Comparison of ENCODE assay signal across 22 mouse cellular contexts in the genomic region with DNA sequence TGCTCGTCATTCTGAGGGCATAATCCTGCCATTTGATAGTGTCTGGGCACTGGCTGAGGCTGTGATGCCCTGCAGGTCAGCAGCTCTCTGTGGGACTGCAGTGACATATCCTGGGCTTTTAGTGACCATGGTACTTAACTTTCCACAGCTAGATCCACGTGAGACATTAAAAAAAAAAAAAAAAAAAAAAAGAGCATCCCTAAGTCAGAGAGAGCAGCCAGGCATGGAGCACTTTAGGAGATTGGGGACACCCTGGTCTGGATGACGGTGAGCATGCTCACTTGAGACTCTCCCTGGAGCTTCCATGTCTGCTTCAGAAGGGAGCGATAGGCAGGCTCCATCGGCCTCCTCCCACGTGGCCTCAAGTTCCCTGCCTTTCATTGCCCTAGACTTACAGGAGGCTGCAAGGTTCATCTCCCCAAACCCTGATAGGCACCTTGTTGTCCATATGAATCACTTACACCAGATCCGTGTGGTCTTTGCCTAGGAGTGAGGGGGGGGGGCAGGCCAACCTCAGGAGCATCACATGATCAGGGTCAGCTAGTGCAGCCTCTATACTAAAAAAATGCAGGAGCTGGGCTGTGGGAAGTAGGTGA. TPM values are rescaled to one million over a fixed set of nuclear protein-coding genes. Genes with fewer than 3 reads are reported as not detected.
"Had no signal": no experiment of that assay in that cellular context is flagged by ENCODE, and none has a peak within 500 bp of the region (broad histone marks: within the 10 kb centered on the region; RNA-seq: fewer than 3 reads in every experiment).

No protein-coding gene starts in this region.

- H3K27me3 ChIP-seq: neural tube, embryonic 13.5 days; neural tube, embryonic 15.5 days; stomach, embryonic 15.5 days had no signal

- H3K4me1 ChIP-seq: stomach, embryonic 15.5 days had no signal

- H3K36me3 ChIP-seq: stomach, embryonic 15.5 days had no signal

- ATAC-seq: midbrain, embryonic 16.5 days had no signal

- H3K9ac ChIP-seq: liver, embryonic 14.5 days; lung, embryonic 14.5 days; midbrain, embryonic 12.5 days; neural tube, embryonic 13.5 days; neural tube, embryonic 15.5 days; stomach, embryonic 15.5 days had no signal

- H3K4me2 ChIP-seq: lung, embryonic 14.5 days; midbrain, embryonic 12.5 days; neural tube, embryonic 13.5 days; neural tube, embryonic 15.5 days; stomach, embryonic 15.5 days had no signal

- H3K27ac ChIP-seq: liver, embryonic 14.5 days; midbrain, embryonic 12.5 days; neural tube, embryonic 13.5 days; neural tube, embryonic 15.5 days; stomach, embryonic 15.5 days had no signal

- H3K4me3 ChIP-seq: midbrain, embryonic 12.5 days; myocyte; neural tube, embryonic 13.5 days; neural tube, embryonic 15.5 days; stomach, embryonic 15.5 days had no signal

- H3K9me3 ChIP-seq: midbrain, embryonic 12.5 days; neural tube, embryonic 13.5 days; neural tube, embryonic 15.5 days; stomach, embryonic 15.5 days had no signal

- DNase-seq: lung, adult 18-20 months; lung, embryonic 14.5 days; lung, postnatal 10 days; lung, postnatal 4 days; midbrain, embryonic 14.5 days; retina, postnatal 1 day; right cerebral cortex, adult 18-20 months; right cerebral cortex, postnatal 25 days; right cerebral cortex, postnatal 4 days; spleen, adult 18-20 months; thymus, adult 2 months; thymus, postnatal 25 days; thymus, postnatal 4 days had no signal

RNA-seq across cellular contexts. Expression of a gene that starts 4.5 kb away (rescaled TPM):
- total RNA-seq: megakaryocyte, adult 5-6 weeks; megakaryocyte-erythroid progenitor cell, adult 5-6 weeks had no signal
